Mouse (Mus musculus): ENCODE measurements at regions not wholly inside any gene's neighbourhood (a gene's known extent, or its start where the extent isn't known, plus 50 kb on each side); places are given as distances from the start of the nearest gene placed in this dataset.

DNA sequence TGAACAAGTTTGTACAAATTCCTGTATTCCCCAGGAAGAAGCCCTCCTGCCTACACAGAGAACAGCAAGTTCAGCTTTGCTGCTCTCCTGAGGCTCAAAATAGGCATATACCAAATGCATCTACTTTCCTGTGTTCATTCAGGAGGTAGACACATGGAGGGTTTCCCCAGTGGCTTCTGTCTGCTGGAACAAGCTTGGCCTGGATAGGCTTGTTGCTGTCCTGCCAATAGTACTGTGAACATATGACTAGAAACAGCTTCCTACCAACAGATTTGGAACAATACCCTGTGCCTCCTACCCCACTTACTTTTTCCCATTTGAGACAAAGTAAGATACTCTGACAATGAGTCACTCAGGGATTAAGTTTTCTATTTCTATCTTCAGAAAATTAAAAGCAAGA lies 93.8 kb upstream of the Wdpcp start:
- Histone ChIP-seq H3K27me3 (ENCODE audit: insufficient read depth, low read length) (no peaks in the 10 kb centered on the region), H3K9me3 (ENCODE audit: low read length) (no peaks in the 10 kb centered on the region), H3K36me3 (ENCODE audit: insufficient read depth, low read length) (no peaks in the 10 kb centered on the region), H3K4me2 (ENCODE audit: low read depth, low read length) (no peak overlapping the region), H3K4me3 (ENCODE audit: low read length) (no peak overlapping the region), H3K9ac (replicated peaks; ENCODE audit: low read length) (no peak overlapping the region), H3K27ac (no peak overlapping the region), H3K4me1 (ENCODE audit: insufficient read depth, low read length) (no peaks in the 10 kb centered on the region)
- DNase-seq (ENCODE audit: low spot score) (no peak), ATAC-seq (no peak)
- no peak for TF ChIP-seq CTCF (IDR thresholded peaks at IDR 0.05; ENCODE audit: low read depth)

DNA sequence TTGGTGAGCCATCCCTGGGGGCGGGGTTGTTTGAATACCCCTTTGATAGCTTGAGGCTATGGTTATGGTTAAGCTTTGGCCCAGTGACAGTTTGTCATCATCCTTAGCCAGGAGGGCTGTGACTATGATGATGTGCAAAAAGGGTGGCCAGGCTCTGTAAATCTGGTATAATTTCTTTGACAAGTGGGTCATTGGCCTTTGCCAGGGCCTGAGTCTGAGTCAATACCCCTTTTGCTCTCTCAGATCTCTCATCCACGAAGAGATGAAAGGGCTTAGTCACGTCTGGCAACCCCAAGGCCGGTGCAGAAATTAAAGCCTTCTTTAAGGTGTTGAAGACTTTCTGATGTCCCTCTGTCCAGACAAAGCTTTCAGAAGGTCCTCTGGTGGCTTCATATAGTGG lies 99.7 kb upstream of the Ugp2 start:
- no peak overlapping the region for H3K9ac ChIP-seq (replicated peaks; ENCODE audit: low read length)
- 64% methylated on average over 4 of the region's 4 CpGs for WGBS
- H3K27me3 ChIP-seq (ENCODE audit: insufficient read depth, low read length), result no peaks in the 10 kb centered on the region
- H3K9me3 ChIP-seq (ENCODE audit: low read length), result no peaks in the 10 kb centered on the region
- no peaks in the 10 kb centered on the region for H3K36me3 ChIP-seq (ENCODE audit: insufficient read depth, low read length)
- ATAC-seq, result no peak
- no peak for DNase-seq (ENCODE audit: low spot score)
- no peak for TF ChIP-seq CTCF (IDR thresholded peaks at IDR 0.05; ENCODE audit: low read depth)
- no peak overlapping the region for H3K4me3 ChIP-seq (ENCODE audit: low read length)
- no peaks in the 10 kb centered on the region for H3K4me1 ChIP-seq (ENCODE audit: insufficient read depth, low read length)
- H3K4me2 ChIP-seq (ENCODE audit: low read depth, low read length), result no peak overlapping the region
- H3K27ac ChIP-seq, result no peak overlapping the region

DNA sequence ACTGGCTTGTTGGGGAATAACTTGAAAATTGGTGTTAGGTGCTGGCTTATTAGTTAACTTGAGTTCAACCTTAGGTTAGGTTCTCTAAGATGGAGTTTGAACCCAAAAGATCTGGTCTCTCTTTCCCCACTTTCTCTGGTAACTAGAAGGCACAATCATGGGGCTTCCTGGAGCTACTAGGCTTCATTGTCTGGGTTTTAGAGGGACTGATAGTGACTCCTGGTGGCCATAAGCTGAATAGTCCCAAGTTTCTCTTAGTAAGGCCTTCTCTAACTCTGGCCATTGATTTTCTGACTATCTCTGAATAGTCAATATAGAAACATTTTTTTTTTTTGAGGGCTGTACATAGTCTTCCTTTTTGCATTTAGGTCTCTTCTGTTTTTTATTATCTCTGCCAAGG lies 97.5 kb upstream of the Ugp2 start:
- no peak; the same call in 1 of the 2 replicates for TF ChIP-seq CTCF (IDR thresholded peaks at IDR 0.05; ENCODE audit: low read depth)
- Histone ChIP-seq H3K9me3 (ENCODE audit: low read length) (no peaks in the 10 kb centered on the region), H3K4me1 (ENCODE audit: insufficient read depth, low read length) (no peaks in the 10 kb centered on the region), H3K27ac (no peak overlapping the region), H3K27me3 (ENCODE audit: insufficient read depth, low read length) (no peaks in the 10 kb centered on the region), H3K9ac (replicated peaks; ENCODE audit: low read length) (no peak overlapping the region), H3K4me3 (ENCODE audit: low read length) (no peak overlapping the region), H3K36me3 (ENCODE audit: insufficient read depth, low read length) (no peaks in the 10 kb centered on the region), H3K4me2 (ENCODE audit: low read depth, low read length) (no peak overlapping the region)
- no peak for ATAC-seq
- DNase-seq (ENCODE audit: low spot score), result no peak

DNA sequence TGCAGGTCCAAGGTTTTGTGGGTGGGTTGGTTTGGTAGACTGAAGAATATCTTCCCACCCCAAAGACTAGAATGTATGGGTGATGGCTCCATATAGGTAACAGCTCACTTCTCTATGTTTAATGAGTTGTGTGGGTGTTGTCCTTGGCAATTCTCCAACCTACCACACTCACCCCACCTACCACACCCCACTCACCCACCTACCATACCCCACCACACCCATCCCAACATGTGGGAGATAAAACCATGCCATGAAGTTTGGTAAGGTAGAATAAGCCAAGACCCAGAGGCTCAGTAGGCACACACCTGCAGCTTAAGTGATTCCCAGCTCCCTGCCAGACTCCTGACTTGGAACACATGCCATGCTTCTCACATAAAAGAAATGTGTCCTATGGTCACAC lies 89.0 kb upstream of the Ugp2 start:
- H3K27me3 ChIP-seq (ENCODE audit: insufficient read depth, low read length), result no peaks in the 10 kb centered on the region
- ATAC-seq, result no peak
- no peaks in the 10 kb centered on the region for H3K9me3 ChIP-seq (ENCODE audit: low read length)
- no peak overlapping the region for H3K4me2 ChIP-seq (ENCODE audit: low read depth, low read length)
- no peaks in the 10 kb centered on the region for H3K36me3 ChIP-seq (ENCODE audit: insufficient read depth, low read length)
- no peak for DNase-seq (ENCODE audit: low spot score)
- no peak overlapping the region for H3K4me3 ChIP-seq (ENCODE audit: low read length)
- H3K9ac ChIP-seq (replicated peaks; ENCODE audit: low read length), result no peak overlapping the region
- no peak for TF ChIP-seq CTCF (IDR thresholded peaks at IDR 0.05; ENCODE audit: low read depth)
- H3K4me1 ChIP-seq (ENCODE audit: insufficient read depth, low read length), result no peaks in the 10 kb centered on the region
- no peak overlapping the region for H3K27ac ChIP-seq

DNA sequence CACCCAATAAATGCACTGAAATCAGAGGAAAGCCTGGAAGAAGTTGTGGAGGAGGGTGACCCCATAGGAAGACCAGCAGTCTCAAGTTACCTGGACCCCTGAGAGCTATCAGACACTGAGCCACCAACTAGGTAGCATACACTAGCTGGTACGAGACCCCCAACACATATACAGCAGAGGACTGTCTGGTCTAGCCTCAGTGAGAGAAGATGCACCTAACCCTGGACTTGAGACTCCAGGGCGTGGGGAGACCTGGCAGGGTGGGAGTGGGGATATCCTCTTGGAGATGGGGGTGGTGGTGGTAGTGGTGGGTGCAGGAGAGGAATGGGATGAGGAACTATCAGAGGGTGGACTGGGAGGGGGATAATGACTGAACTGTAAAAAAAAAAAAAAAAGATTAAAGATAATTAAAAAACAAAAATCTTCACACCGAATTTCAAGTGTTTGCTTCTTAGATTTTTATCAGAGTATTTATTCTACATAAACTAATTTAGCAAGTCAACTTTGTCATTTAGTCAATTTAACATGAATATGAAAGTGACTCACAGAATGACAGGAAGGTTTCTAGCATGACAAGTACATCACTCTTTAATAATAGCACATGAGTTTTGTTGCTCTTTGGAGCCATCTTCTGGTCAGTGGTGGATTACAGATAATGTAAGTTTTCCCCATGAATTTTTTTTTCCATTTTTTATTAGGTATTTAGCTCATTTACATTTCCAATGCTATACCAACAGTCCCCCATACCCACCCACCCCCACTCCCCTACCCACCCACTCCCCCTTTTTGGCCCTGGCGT lies 82.5 kb upstream of the Ugp2 start:
- ATAC-seq, result no peak
- H3K9me3 ChIP-seq (ENCODE audit: low read length), result no peaks in the 10 kb centered on the region
- H3K27ac ChIP-seq, result no peak overlapping the region
- no peak overlapping the region for H3K4me3 ChIP-seq (ENCODE audit: low read length)
- peak; percentile 59 for TF ChIP-seq CTCF (IDR thresholded peaks at IDR 0.05; ENCODE audit: low read depth)
- DNase-seq (ENCODE audit: low spot score), result peak; percentile 66
- H3K4me2 ChIP-seq (ENCODE audit: low read depth, low read length), result no peak overlapping the region
- H3K4me1 ChIP-seq (ENCODE audit: insufficient read depth, low read length), result no peaks in the 10 kb centered on the region
- H3K27me3 ChIP-seq (ENCODE audit: insufficient read depth, low read length), result no peaks in the 10 kb centered on the region
- WGBS, result 73% methylated on average over 3 of the region's 4 CpGs
- no peaks in the 10 kb centered on the region for H3K36me3 ChIP-seq (ENCODE audit: insufficient read depth, low read length)
- H3K9ac ChIP-seq (replicated peaks; ENCODE audit: low read length), result no peak overlapping the region

DNA sequence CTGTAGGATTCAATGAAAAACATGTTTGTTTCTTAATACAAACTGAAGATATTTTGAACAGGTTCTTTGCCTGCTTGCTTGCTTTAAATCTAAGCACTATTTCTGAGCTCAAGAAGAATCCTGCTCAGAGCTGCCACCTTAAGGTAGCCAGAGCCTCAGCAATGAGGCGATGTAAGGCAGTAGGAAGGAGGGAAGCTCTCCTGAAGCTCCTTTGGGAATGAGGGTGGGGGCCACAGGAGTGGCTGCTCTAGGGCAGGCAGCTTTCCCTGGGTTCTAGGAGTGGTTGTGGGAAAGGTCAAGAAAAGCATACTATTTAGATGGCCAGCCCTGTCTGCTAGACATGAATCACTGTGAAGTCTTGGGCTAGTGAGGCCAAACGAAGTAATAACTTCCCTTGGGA lies 62.7 kb upstream of the Ugp2 start:
- H3K27me3 ChIP-seq (ENCODE audit: insufficient read depth, low read length), result no peaks in the 10 kb centered on the region
- DNase-seq (ENCODE audit: low spot score) (peak; percentile 53), ATAC-seq (no peak)
- H3K4me2 ChIP-seq (ENCODE audit: low read depth, low read length), result no peak overlapping the region
- H3K9ac ChIP-seq (replicated peaks; ENCODE audit: low read length), result no peak overlapping the region
- TF ChIP-seq CTCF (IDR thresholded peaks at IDR 0.05; ENCODE audit: low read depth), result peak; percentile 69
- H3K27ac ChIP-seq, result no peak overlapping the region
- no peaks in the 10 kb centered on the region for H3K36me3 ChIP-seq (ENCODE audit: insufficient read depth, low read length)
- no peaks in the 10 kb centered on the region for H3K4me1 ChIP-seq (ENCODE audit: insufficient read depth, low read length)
- no peak overlapping the region for H3K4me3 ChIP-seq (ENCODE audit: low read length)
- 45% methylated on average over 2 of the region's 2 CpGs for WGBS
- no peaks in the 10 kb centered on the region for H3K9me3 ChIP-seq (ENCODE audit: low read length)

DNA sequence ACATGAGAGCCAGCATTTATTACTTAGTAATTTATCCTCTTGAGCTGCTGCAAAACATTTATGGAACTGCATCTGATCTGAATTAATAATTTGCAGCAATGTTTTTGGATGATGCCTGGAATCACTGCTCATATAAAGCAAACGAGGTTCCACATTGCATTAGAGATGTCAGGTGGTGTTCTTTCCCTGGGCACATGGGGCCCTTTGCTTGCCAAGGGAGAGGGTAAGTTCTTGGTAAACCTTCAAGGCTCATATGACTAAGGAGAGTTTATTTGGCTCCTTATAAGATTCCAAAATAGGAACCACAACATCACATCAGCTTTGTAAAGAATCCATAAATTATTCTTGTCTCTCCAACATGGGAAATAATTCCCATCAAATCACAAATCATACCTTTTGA lies 59.0 kb upstream of the Ugp2 start:
- no peak overlapping the region for H3K4me2 ChIP-seq (ENCODE audit: low read depth, low read length)
- 56% methylated on average over 1 of the region's 1 CpGs for WGBS
- H3K9ac ChIP-seq (replicated peaks; ENCODE audit: low read length), result no peak overlapping the region
- H3K4me3 ChIP-seq (ENCODE audit: low read length), result no peak overlapping the region
- no peaks in the 10 kb centered on the region for H3K36me3 ChIP-seq (ENCODE audit: insufficient read depth, low read length)
- ATAC-seq, result no peak
- no peaks in the 10 kb centered on the region for H3K27me3 ChIP-seq (ENCODE audit: insufficient read depth, low read length)
- no peaks in the 10 kb centered on the region for H3K9me3 ChIP-seq (ENCODE audit: low read length)
- H3K27ac ChIP-seq, result no peak overlapping the region
- no peaks in the 10 kb centered on the region for H3K4me1 ChIP-seq (ENCODE audit: insufficient read depth, low read length)
- TF ChIP-seq CTCF (IDR thresholded peaks at IDR 0.05; ENCODE audit: low read depth), result no peak
- DNase-seq (ENCODE audit: low spot score), result no peak
